Mouse (Mus musculus) lung, embryonic 14.5 days (tissue): ENCODE results near the gene Spint5. TPM values are rescaled to one million over a fixed set of nuclear protein-coding genes. Genes with fewer than 3 reads are reported as not detected.
A peak's percentile ranks its signal among the peaks of the same experiment; 100 is the strongest.

ENCODE experiments used
- ATAC-seq: fragments of 200-750 bp; cut with Nextera tagmentation; 2 replicates; pipeline ENCODE4 v1.8.0; 2017; ENCODE audit warnings: mild to moderate bottlenecking, moderate TSS enrichment, moderate library complexity; ENCODE audit not compliant: insufficient read depth
- DNase-seq: peaks from one replicate; pipeline ENCODE4 v3.0.0-alpha.2; 2015
- H3K27ac ChIP-seq: fragments of 300-500 bp; sonication (generic); 2 replicates; pipeline ENCODE4 v1.5.1; 2014; ENCODE audit warnings: low read depth, mild to moderate bottlenecking, moderate library complexity
- H3K27me3 ChIP-seq: fragments of 300-500 bp; sonication (generic); 2 replicates; pipeline ENCODE4 v1.6.1; 2014; ENCODE audit warnings: low read length, control low read depth; ENCODE audit not compliant: insufficient read depth
- H3K36me3 ChIP-seq: fragments of 300-500 bp; sonication (generic); 2 replicates; pipeline ENCODE4 v1.6.1; 2014; ENCODE audit warnings: control low read depth; ENCODE audit not compliant: insufficient read depth
- H3K4me1 ChIP-seq: fragments of 300-500 bp; sonication (generic); 2 replicates; pipeline ENCODE4 v1.6.1; 2014; ENCODE audit warnings: antibody characterized with exemption, control low read depth; ENCODE audit not compliant: insufficient read depth
- H3K4me2 ChIP-seq: fragments of 300-500 bp; sonication (generic); 2 replicates; pipeline ENCODE4 v1.6.1; 2014; ENCODE audit warnings: mild to moderate bottlenecking
- H3K4me3 ChIP-seq: fragments of 300-500 bp; sonication (generic); 2 replicates; pipeline ENCODE4 v1.5.1; 2014; ENCODE audit warnings: low read depth, low read length
- H3K9ac ChIP-seq: fragments of 300-500 bp; sonication (generic); 2 replicates; pipeline ENCODE4 v1.6.1; 2014
- H3K9me3 ChIP-seq: fragments of 300-500 bp; sonication (generic); 2 replicates; pipeline ENCODE4 v1.6.1; 2016; ENCODE audit warnings: low read depth, low read length, control low read depth
- CTCF ChIP-seq: IDR thresholded peaks from 2 replicates; pipeline ENCODE4 v1.5.1; 2016; ENCODE audit warnings: antibody characterized with exemption, low read depth
- WGBS: fragments of 180-500 bp; shearing (Covaris S2); extraction: QIAGEN DNeasy Blood & Tissue Kit; methylation state at CpG from one replicate; pipeline ENCODE4 v1.1.7; 2014; 5-methylcytosine and 5-hydroxymethylcytosine counted together
- polyA plus RNA-seq: library from polyadenylated mRNA; unstranded; fragments of >200 nt; fragmentation: Nextera tagmentation; extraction: Ambion mirVana; gene quantifications from 2 replicates; pipeline ENCODE4 v1.2.1, GENCODE M21; 2014

Gene Spint5
- polyA plus RNA-seq, 1 experiment from 2014 or later = not detected

- Histone ChIP-seq H3K4me2 (no peak overlapping the region), H3K4me3 (no peak overlapping the region), H3K36me3 (no peaks in the 10 kb centered on the region), H3K9me3 (no peaks in the 10 kb centered on the region), H3K4me1 (no peaks in the 10 kb centered on the region), H3K27me3 (no peaks in the 10 kb centered on the region), H3K9ac (no peak overlapping the region), H3K27ac (no peak overlapping the region)
- DNase-seq (no peak), ATAC-seq (no peak)
- WGBS = 55% methylated on average over 4 of the region's 4 CpGs
- no peak for TF ChIP-seq CTCF
Measured at GRCm38 (mm10) chr2:164723276-164723675, 8.2 kb downstream of the Spint5 start.

GRCm38 (mm10) chr2:164725895-164726619, 11.0 kb downstream of the Spint5 start:
- Histone ChIP-seq H3K27me3 (no peaks in the 10 kb centered on the region), H3K9me3 (no peaks in the 10 kb centered on the region), H3K36me3 (no peaks in the 10 kb centered on the region), H3K4me1 (no peaks in the 10 kb centered on the region), H3K27ac (no peak overlapping the region), H3K4me2 (no peak overlapping the region), H3K4me3 (no peak overlapping the region), H3K9ac (no peak overlapping the region)
- ATAC-seq = peak; percentile 62; the same call in 1 of the 2 replicates
- TF ChIP-seq CTCF = peak; percentile 87
- 20% methylated on average over 6 of the region's 6 CpGs for WGBS
- DNase-seq = peak; percentile 90

GRCm38 (mm10) chr2:164731719-164732118, 16.6 kb downstream of the Spint5 start:
- Histone ChIP-seq H3K27me3 (no peaks in the 10 kb centered on the region), H3K27ac (no peak overlapping the region), H3K9ac (no peak overlapping the region), H3K4me3 (no peak overlapping the region), H3K36me3 (no peaks in the 10 kb centered on the region), H3K9me3 (no peaks in the 10 kb centered on the region), H3K4me1 (peaks cover 12% of the 10 kb centered on the region; the same call in 1 of the 2 replicates), H3K4me2 (no peak overlapping the region)
- WGBS = 63% methylated on average over 5 of the region's 5 CpGs
- DNase-seq = no peak
- TF ChIP-seq CTCF = no peak
- ATAC-seq = no peak

- peaks cover 12% of the 10 kb centered on the region; the same call in 1 of the 2 replicates for H3K4me1 ChIP-seq
- WGBS = 54% methylated on average over 2 of the region's 2 CpGs
- H3K4me3 ChIP-seq = no peak overlapping the region
- H3K36me3 ChIP-seq = no peaks in the 10 kb centered on the region
- no peak overlapping the region for H3K9ac ChIP-seq
- no peak overlapping the region for H3K4me2 ChIP-seq
- peak; percentile 44 for DNase-seq
- H3K27me3 ChIP-seq = no peaks in the 10 kb centered on the region
- no peaks in the 10 kb centered on the region for H3K9me3 ChIP-seq
- TF ChIP-seq CTCF = no peak
- peak overlapping the region; percentile 80; the same call in 1 of the 2 replicates for H3K27ac ChIP-seq
- peak; percentile 65 for ATAC-seq
Measured at GRCm38 (mm10) chr2:164733259-164733658, 18.2 kb downstream of the Spint5 start.

- TF ChIP-seq CTCF = no peak
- peak; percentile 54 for DNase-seq
- Histone ChIP-seq H3K4me2 (no peak overlapping the region), H3K9ac (no peak overlapping the region), H3K27me3 (no peaks in the 10 kb centered on the region), H3K4me3 (no peak overlapping the region), H3K36me3 (no peaks in the 10 kb centered on the region), H3K4me1 (peaks cover 12% of the 10 kb centered on the region; the same call in 1 of the 2 replicates), H3K27ac (no peak overlapping the region), H3K9me3 (no peaks in the 10 kb centered on the region)
- WGBS = 54% methylated on average over 5 of the region's 5 CpGs
- peak; percentile 60 for ATAC-seq
Measured at GRCm38 (mm10) chr2:164734839-164735238, 19.7 kb downstream of the Spint5 start.

DNA sequence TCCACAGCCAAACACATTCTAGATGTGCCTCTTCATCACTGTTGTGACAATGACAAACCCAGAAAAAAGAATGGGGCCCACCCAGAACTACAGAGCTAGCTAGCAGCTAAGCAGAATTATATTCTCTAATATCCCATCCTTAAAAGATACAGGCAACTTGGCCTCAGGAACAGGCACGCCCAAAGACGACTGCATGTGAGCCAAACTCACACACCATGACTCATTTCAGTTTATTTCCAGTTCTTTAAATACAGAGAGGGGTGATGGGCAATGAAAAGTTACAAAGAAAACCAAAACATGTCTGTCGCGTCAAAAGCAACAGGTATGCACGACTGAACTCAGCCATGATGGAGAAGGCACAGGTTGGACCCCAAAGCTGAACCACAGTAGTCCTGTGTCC, 20.3 kb downstream of the Spint5 start:
- no peak overlapping the region for H3K27ac ChIP-seq
- H3K9me3 ChIP-seq = no peaks in the 10 kb centered on the region
- 81% methylated on average over 5 of the region's 5 CpGs for WGBS
- H3K36me3 ChIP-seq = no peaks in the 10 kb centered on the region
- ATAC-seq (no peak), DNase-seq (no peak)
- no peak for TF ChIP-seq CTCF
- peaks cover 12% of the 10 kb centered on the region; the same call in 1 of the 2 replicates for H3K4me1 ChIP-seq
- H3K9ac ChIP-seq = no peak overlapping the region
- no peak overlapping the region for H3K4me3 ChIP-seq
- no peak overlapping the region for H3K4me2 ChIP-seq
- H3K27me3 ChIP-seq = no peaks in the 10 kb centered on the region

DNA sequence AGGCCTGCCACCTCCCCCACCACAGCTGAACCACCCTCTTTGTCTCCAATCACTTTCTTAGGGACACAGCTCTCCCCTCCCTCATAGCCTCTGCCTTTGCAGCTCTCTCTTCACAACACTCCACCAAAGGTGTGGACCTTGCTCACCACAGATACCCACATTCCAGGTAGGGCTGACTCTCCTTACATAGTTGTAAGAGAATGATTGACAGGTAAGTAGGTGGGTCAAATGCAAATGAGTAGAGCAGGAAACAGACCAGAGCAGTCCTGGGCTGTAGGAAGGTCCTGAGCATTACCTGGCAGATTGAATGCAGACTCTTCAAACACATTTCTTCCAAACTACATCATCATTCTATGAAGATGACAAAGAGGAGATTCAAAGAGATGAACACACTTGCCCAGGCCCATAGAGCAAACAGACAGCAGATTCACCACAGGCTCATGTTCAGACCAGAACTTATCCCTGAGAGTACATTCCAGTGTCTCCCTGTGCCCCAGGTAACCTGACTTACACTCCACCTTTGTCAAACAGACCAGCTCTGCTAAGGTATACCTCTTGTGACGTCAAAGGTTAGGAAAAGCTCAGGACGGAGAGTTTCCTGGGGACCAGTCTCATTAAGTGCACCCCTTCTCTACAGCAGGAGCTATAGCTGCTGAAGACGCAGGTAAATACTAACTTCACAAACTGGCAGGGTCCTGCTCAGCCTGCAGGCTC, 22.4 kb downstream of the Spint5 start:
- H3K27ac ChIP-seq = peak overlapping the region; percentile 69

More for the DNA sequence above, 22.4 kb downstream of the Spint5 start:
- DNase-seq (peak; percentile 31), ATAC-seq (peak; percentile 47; the same call in 1 of the 2 replicates)
- 60% methylated on average over 3 of the region's 3 CpGs for WGBS
- no peaks in the 10 kb centered on the region for H3K27me3 ChIP-seq
- H3K36me3 ChIP-seq = no peaks in the 10 kb centered on the region
- TF ChIP-seq CTCF = no peak
- no peak overlapping the region for H3K4me3 ChIP-seq
- no peak overlapping the region for H3K4me2 ChIP-seq
- no peaks in the 10 kb centered on the region for H3K9me3 ChIP-seq
- 0 out of 2 replicates have a peak overlapping the region, but pooled peaks have one; percentile 6 for H3K9ac ChIP-seq
- peaks cover 12% of the 10 kb centered on the region; the same call in 1 of the 2 replicates for H3K4me1 ChIP-seq
